Mouse (Mus musculus) neural tube, embryonic 15.5 days (tissue): ENCODE data around the gene Smg6. TPM values are rescaled to one million over a fixed set of nuclear protein-coding genes. Genes with fewer than 3 reads are reported as not detected.

ENCODE experiments used
- ATAC-seq: fragments of 200-750 bp; cut with Nextera tagmentation; 2 replicates; pipeline ENCODE4 v1.8.0; 2017; ENCODE audit warnings: mild to moderate bottlenecking, moderate TSS enrichment, moderate library complexity; ENCODE audit not compliant: low FRiP score
- H3K27ac ChIP-seq: fragments of 300-500 bp; sonication (generic); replicated peaks from 2 replicates; pipeline ENCODE4 v1.5.1; 2015; ENCODE audit warnings: mild to moderate bottlenecking, inconsistent platforms
- H3K27me3 ChIP-seq: fragments of 300-500 bp; sonication (generic); replicated peaks from 2 replicates; pipeline ENCODE4 v1.6.1; 2015; ENCODE audit warnings: inconsistent platforms
- H3K36me3 ChIP-seq: fragments of 300-500 bp; sonication (generic); 2 replicates; pipeline ENCODE4 v1.6.1; 2015; ENCODE audit warnings: inconsistent platforms
- H3K4me1 ChIP-seq: fragments of 300-500 bp; sonication (generic); 2 replicates; pipeline ENCODE4 v1.6.1; 2015; ENCODE audit warnings: inconsistent platforms
- H3K4me2 ChIP-seq: fragments of 300-500 bp; sonication (generic); 2 replicates; pipeline ENCODE4 v1.6.1; 2015; ENCODE audit warnings: inconsistent platforms, mild to moderate bottlenecking, moderate library complexity
- H3K4me3 ChIP-seq: fragments of 300-500 bp; sonication (generic); replicated peaks from 2 replicates; pipeline ENCODE4 v1.5.1; 2015; ENCODE audit warnings: mild to moderate bottlenecking, inconsistent platforms
- H3K9ac ChIP-seq: fragments of 300-500 bp; sonication (generic); replicated peaks from 2 replicates; pipeline ENCODE4 v1.6.1; 2015; ENCODE audit warnings: mild to moderate bottlenecking, inconsistent platforms
- H3K9me3 ChIP-seq: fragments of 300-500 bp; sonication (generic); replicated peaks from 2 replicates; pipeline ENCODE4 v1.6.1; 2016; ENCODE audit warnings: inconsistent platforms
- WGBS: fragments of 180-500 bp; shearing (Covaris S2); methylation state at CpG from one replicate; pipeline ENCODE4 v1.1.7; 2015; ENCODE audit warnings: mixed read lengths; 5-methylcytosine and 5-hydroxymethylcytosine counted together
- polyA plus RNA-seq: library from polyadenylated mRNA; unstranded; fragments of >200 nt; fragmentation: Nextera tagmentation; extraction: Ambion mirVana; gene quantifications from 2 replicates; pipeline ENCODE4 v1.2.1, GENCODE M21; 2015

The Smg6 gene
- polyA plus RNA-seq, 1 experiment from 2014 or later: 13.3 TPM

GRCm38 (mm10) chr11:75051712-75052550 lies 126.3 kb downstream of the Smg6 start:
- no peaks in the 10 kb centered on the region; the same call in 1 of the 2 replicates for H3K36me3 ChIP-seq
- H3K9ac ChIP-seq: no peak overlapping the region
- H3K4me2 ChIP-seq: no peak overlapping the region
- WGBS: 39% methylated on average over 13 of the region's 13 CpGs
- no peaks in the 10 kb centered on the region for H3K27me3 ChIP-seq
- H3K4me1 ChIP-seq: peaks cover 53% of the 10 kb centered on the region
- H3K4me3 ChIP-seq: no peak overlapping the region
- H3K9me3 ChIP-seq: no peaks in the 10 kb centered on the region
- no peak; the same call in 1 of the 2 replicates for ATAC-seq
- peak overlapping the region; percentile 65 for H3K27ac ChIP-seq

- ATAC-seq: no peak
- WGBS: 87% methylated on average over 2 of the region's 2 CpGs
- peaks cover 43% of the 10 kb centered on the region for H3K4me1 ChIP-seq
These were observed 127.4 kb downstream of the Smg6 start for GRCm38 (mm10) chr11:75053020-75053419.

GRCm38 (mm10) chr11:75053722-75054121 lies 128.1 kb downstream of the Smg6 start:
- 68% methylated on average over 7 of the region's 7 CpGs for WGBS
- no peak for ATAC-seq
- Histone ChIP-seq H3K9me3 (no peaks in the 10 kb centered on the region), H3K27me3 (no peaks in the 10 kb centered on the region), H3K4me3 (no peak overlapping the region), H3K4me2 (no peak overlapping the region), H3K9ac (no peak overlapping the region), H3K36me3 (no peaks in the 10 kb centered on the region), H3K4me1 (peaks cover 39% of the 10 kb centered on the region), H3K27ac (peak overlapping the region; percentile 10)

More at GRCm38 (mm10) chr11:75053020-75053419, 127.4 kb downstream of the Smg6 start:
- Histone ChIP-seq H3K36me3 (no peaks in the 10 kb centered on the region; the same call in 1 of the 2 replicates), H3K27ac (peak overlapping the region; percentile 37; the same call in 1 of the 2 replicates), H3K4me2 (no peak overlapping the region), H3K9me3 (no peaks in the 10 kb centered on the region), H3K4me3 (no peak overlapping the region), H3K27me3 (no peaks in the 10 kb centered on the region), H3K9ac (no peak overlapping the region)

- ATAC-seq: no peak
- Histone ChIP-seq H3K27me3 (no peaks in the 10 kb centered on the region), H3K4me1 (peaks cover 38% of the 10 kb centered on the region), H3K27ac (peak overlapping the region; percentile 65), H3K4me2 (no peak overlapping the region), H3K36me3 (no peaks in the 10 kb centered on the region), H3K9ac (no peak overlapping the region), H3K4me3 (no peak overlapping the region), H3K9me3 (no peaks in the 10 kb centered on the region)
- 61% methylated on average over 5 of the region's 5 CpGs for WGBS
These were observed 128.7 kb downstream of the Smg6 start for GRCm38 (mm10) chr11:75054184-75054877.

- no peak overlapping the region for H3K9ac ChIP-seq
- no peak overlapping the region for H3K4me2 ChIP-seq
- peaks cover 35% of the 10 kb centered on the region for H3K4me1 ChIP-seq
- 92% methylated on average over 3 of the region's 3 CpGs for WGBS
- no peaks in the 10 kb centered on the region for H3K36me3 ChIP-seq
- no peaks in the 10 kb centered on the region for H3K9me3 ChIP-seq
- no peak for ATAC-seq
- H3K27me3 ChIP-seq: no peaks in the 10 kb centered on the region
- H3K4me3 ChIP-seq: no peak overlapping the region
- H3K27ac ChIP-seq: peak overlapping the region; percentile 65
These were observed 129.2 kb downstream of the Smg6 start for GRCm38 (mm10) chr11:75054878-75055214.

- H3K9ac ChIP-seq: no peak overlapping the region
- WGBS: 93% methylated on average over 6 of the region's 6 CpGs
These were observed 137.0 kb downstream of the Smg6 start for GRCm38 (mm10) chr11:75062650-75063049.

GRCm38 (mm10) chr11:75064266-75064665 lies 138.6 kb downstream of the Smg6 start:
- no peak overlapping the region for H3K27ac ChIP-seq
- no peak for ATAC-seq
- no peaks in the 10 kb centered on the region for H3K9me3 ChIP-seq
- no peak overlapping the region for H3K4me3 ChIP-seq
- no peaks in the 10 kb centered on the region for H3K36me3 ChIP-seq
- H3K27me3 ChIP-seq: no peaks in the 10 kb centered on the region
- no peak overlapping the region for H3K4me2 ChIP-seq
- no peaks in the 10 kb centered on the region for H3K4me1 ChIP-seq
- 96% methylated on average over 1 of the region's 1 CpGs for WGBS
- no peak overlapping the region for H3K9ac ChIP-seq

More at GRCm38 (mm10) chr11:75062650-75063049, 137.0 kb downstream of the Smg6 start:
- no peaks in the 10 kb centered on the region for H3K27me3 ChIP-seq
- no peaks in the 10 kb centered on the region for H3K9me3 ChIP-seq
- no peaks in the 10 kb centered on the region for H3K4me1 ChIP-seq
- no peaks in the 10 kb centered on the region for H3K36me3 ChIP-seq
- ATAC-seq: no peak
- no peak overlapping the region for H3K4me3 ChIP-seq
- no peak overlapping the region for H3K4me2 ChIP-seq
- H3K27ac ChIP-seq: no peak overlapping the region

GRCm38 (mm10) chr11:75071352-75071751 lies 145.7 kb downstream of the Smg6 start:
- Histone ChIP-seq H3K9me3 (no peaks in the 10 kb centered on the region), H3K27me3 (no peaks in the 10 kb centered on the region), H3K36me3 (no peaks in the 10 kb centered on the region), H3K4me1 (no peaks in the 10 kb centered on the region), H3K4me3 (no peak overlapping the region), H3K27ac (no peak overlapping the region), H3K4me2 (no peak overlapping the region), H3K9ac (no peak overlapping the region)
- ATAC-seq: no peak
- 93% methylated on average over 3 of the region's 3 CpGs for WGBS

GRCm38 (mm10) chr11:75072932-75073625 lies 147.5 kb downstream of the Smg6 start:
- H3K4me2 ChIP-seq: no peak overlapping the region
- no peak overlapping the region for H3K9ac ChIP-seq
- no peaks in the 10 kb centered on the region for H3K4me1 ChIP-seq
- no peaks in the 10 kb centered on the region for H3K36me3 ChIP-seq
- WGBS: 69% methylated on average over 2 of the region's 2 CpGs
- H3K9me3 ChIP-seq: no peaks in the 10 kb centered on the region
- ATAC-seq: no peak
- no peak overlapping the region for H3K27ac ChIP-seq
- H3K27me3 ChIP-seq: no peaks in the 10 kb centered on the region
- no peak overlapping the region for H3K4me3 ChIP-seq

GRCm38 (mm10) chr11:75073696-75074095 lies 148.1 kb downstream of the Smg6 start:
- H3K4me3 ChIP-seq: no peak overlapping the region
- no peak overlapping the region for H3K9ac ChIP-seq
- no peaks in the 10 kb centered on the region for H3K4me1 ChIP-seq
- H3K4me2 ChIP-seq: no peak overlapping the region
- no peaks in the 10 kb centered on the region for H3K9me3 ChIP-seq
- WGBS: 98% methylated on average over 2 of the region's 2 CpGs
- no peaks in the 10 kb centered on the region for H3K36me3 ChIP-seq
- H3K27me3 ChIP-seq: no peaks in the 10 kb centered on the region
- no peak overlapping the region for H3K27ac ChIP-seq
- ATAC-seq: no peak

GRCm38 (mm10) chr11:75074543-75074942 lies 148.9 kb downstream of the Smg6 start:
- no peaks in the 10 kb centered on the region for H3K9me3 ChIP-seq
- 79% methylated on average over 2 of the region's 2 CpGs for WGBS
- H3K4me3 ChIP-seq: no peak overlapping the region
- H3K36me3 ChIP-seq: no peaks in the 10 kb centered on the region
- H3K4me2 ChIP-seq: no peak overlapping the region
- no peak overlapping the region for H3K9ac ChIP-seq
- H3K27ac ChIP-seq: no peak overlapping the region
- no peaks in the 10 kb centered on the region for H3K27me3 ChIP-seq
- no peaks in the 10 kb centered on the region for H3K4me1 ChIP-seq
- ATAC-seq: no peak
